Mouse (Mus musculus) neural tube, embryonic 13.5 days (tissue): ENCODE results near the gene Tbccd1. TPM values are rescaled to one million over a fixed set of nuclear protein-coding genes. Genes with fewer than 3 reads are reported as not detected.

Source experiments
- ATAC-seq: fragments of 200-750 bp; cut with Nextera tagmentation; 2 replicates; pipeline ENCODE4 v1.8.0; 2017; ENCODE audit warnings: low read depth, mild to moderate bottlenecking, moderate TSS enrichment, moderate library complexity
- H3K27ac ChIP-seq: fragments of 300-500 bp; sonication (generic); replicated peaks from 2 replicates; pipeline ENCODE4 v1.5.1; 2015; ENCODE audit warnings: moderate library complexity, mild to moderate bottlenecking, inconsistent platforms
- H3K27me3 ChIP-seq: fragments of 300-500 bp; sonication (generic); 2 replicates; pipeline ENCODE4 v1.6.1; 2015; ENCODE audit warnings: mild to moderate bottlenecking, inconsistent platforms
- H3K36me3 ChIP-seq: fragments of 300-500 bp; sonication (generic); 2 replicates; pipeline ENCODE4 v1.6.1; 2015; ENCODE audit warnings: mild to moderate bottlenecking, inconsistent platforms
- H3K4me1 ChIP-seq: fragments of 300-500 bp; sonication (generic); replicated peaks from 2 replicates; pipeline ENCODE4 v1.6.1; 2015; ENCODE audit warnings: inconsistent platforms
- H3K4me2 ChIP-seq: fragments of 300-500 bp; sonication (generic); 2 replicates; pipeline ENCODE4 v1.6.1; 2015; ENCODE audit warnings: inconsistent platforms, mild to moderate bottlenecking, moderate library complexity
- H3K4me3 ChIP-seq: fragments of 300-500 bp; sonication (generic); 2 replicates; pipeline ENCODE4 v1.5.1; 2015; ENCODE audit warnings: mild to moderate bottlenecking, inconsistent platforms
- H3K9ac ChIP-seq: fragments of 300-500 bp; sonication (generic); 2 replicates; pipeline ENCODE4 v1.6.1; 2015; ENCODE audit warnings: moderate library complexity, mild to moderate bottlenecking, inconsistent platforms
- H3K9me3 ChIP-seq: fragments of 300-500 bp; sonication (generic); 2 replicates; pipeline ENCODE4 v1.6.1; 2016; ENCODE audit warnings: inconsistent platforms
- WGBS: fragments of 180-500 bp; shearing (Covaris S2); methylation state at CpG from one replicate; pipeline ENCODE4 v1.1.7; 2015; 5-methylcytosine and 5-hydroxymethylcytosine counted together
- polyA plus RNA-seq: library from polyadenylated mRNA; unstranded; fragments of >200 nt; fragmentation: Nextera tagmentation; extraction: Ambion mirVana; gene quantifications from 2 replicates; pipeline ENCODE4 v1.2.1, GENCODE M21; 2015

Tbccd1 gene
- polyA plus RNA-seq, 1 experiment from 2014 or later = 22.9 TPM

- Histone ChIP-seq H3K4me1 (no peaks in the 10 kb centered on the region), H3K27me3 (no peaks in the 10 kb centered on the region), H3K9me3 (no peaks in the 10 kb centered on the region), H3K4me2 (no peak overlapping the region), H3K27ac (no peak overlapping the region), H3K36me3 (no peaks in the 10 kb centered on the region), H3K4me3 (no peak overlapping the region), H3K9ac (no peak overlapping the region)
- 88% methylated on average over 3 of the region's 3 CpGs for WGBS
- no peak for ATAC-seq
Measured at GRCm38 (mm10) chr16:22767405-22767804, 90.1 kb downstream of the Tbccd1 start.

GRCm38 (mm10) chr16:22766738-22767211 is 90.7 kb downstream of the Tbccd1 start:
- H3K4me1 ChIP-seq = no peaks in the 10 kb centered on the region
- WGBS = 78% methylated on average over 16 of the region's 16 CpGs
- no peaks in the 10 kb centered on the region for H3K27me3 ChIP-seq
- H3K27ac ChIP-seq = no peak overlapping the region
- no peaks in the 10 kb centered on the region for H3K9me3 ChIP-seq
- no peak for ATAC-seq
- H3K9ac ChIP-seq = no peak overlapping the region
- no peak overlapping the region for H3K4me2 ChIP-seq
- no peaks in the 10 kb centered on the region for H3K36me3 ChIP-seq
- no peak overlapping the region for H3K4me3 ChIP-seq

- H3K9ac ChIP-seq = no peak overlapping the region
- WGBS = 90% methylated on average over 7 of the region's 7 CpGs
- no peaks in the 10 kb centered on the region for H3K27me3 ChIP-seq
Measured at GRCm38 (mm10) chr16:22765531-22765930, 91.9 kb downstream of the Tbccd1 start.

More at GRCm38 (mm10) chr16:22765531-22765930, 91.9 kb downstream of the Tbccd1 start:
- Histone ChIP-seq H3K4me3 (no peak overlapping the region), H3K27ac (no peak overlapping the region), H3K4me2 (no peak overlapping the region), H3K36me3 (no peaks in the 10 kb centered on the region), H3K9me3 (0 out of 2 replicates have a peak, but pooled peaks cover 3% of the 10 kb centered on the region), H3K4me1 (no peaks in the 10 kb centered on the region)
- no peak for ATAC-seq

Other genes starting within 250 kb of the Tbccd1 start
- gene Dgkg, start 200.4 kb downstream of the Tbccd1 start, polyA plus RNA-seq = 0.61 and 0.82 TPM in 2 replicates
- not detected in 2 replicates for gene Crygs, start 46.1 kb downstream of the Tbccd1 start, polyA plus RNA-seq
- gene Dnajb11, start 176 bp upstream of the Tbccd1 start, polyA plus RNA-seq = 110 and 118 TPM in 2 replicates
- 0.50 and 0.61 TPM in 2 replicates for gene Ahsg, start 33.6 kb upstream of the Tbccd1 start, polyA plus RNA-seq
- gene Fetub, start 60.7 kb upstream of the Tbccd1 start, polyA plus RNA-seq = not detected in 2 replicates
- gene Hrg, start 93.4 kb upstream of the Tbccd1 start, polyA plus RNA-seq = 0.25 TPM in 1 of 2 replicates, not detected in the other
- 0.50 and 0.95 TPM in 2 replicates for gene Kng2, start 171.8 kb upstream of the Tbccd1 start, polyA plus RNA-seq
- 0.29 TPM in 1 of 2 replicates, not detected in the other for gene Kng1, start 200.2 kb upstream of the Tbccd1 start, polyA plus RNA-seq
- gene Eif4a2, start 249.8 kb upstream of the Tbccd1 start, polyA plus RNA-seq = 333 and 342 TPM in 2 replicates